Mouse (Mus musculus): ENCODE data around the gene Rnf167.

- TF ChIP-seq CTCF (conservative IDR thresholded peaks at IDR 0.05; ENCODE audit: insufficient read depth, insufficient read length, low read depth, low read length): no peak
- TF ChIP-seq POLR2A (IDR thresholded peaks at IDR 0.05; ENCODE audit: low read depth, low read length): no peak
These were observed 23.4 kb downstream of the Rnf167 start for GRCm38 (mm10) chr11:70670483-70670882.

All from kidney, adult 2 months (tissue).